Mouse (Mus musculus) testis, adult 2 months (tissue): Measurements from ENCODE around the gene Adamtsl5.

Experiments used
- CTCF ChIP-seq: fragments of 200-500 bp; IDR thresholded peaks from 2 replicates; pipeline ENCODE4 v1.5.1; 2012; ENCODE audit warnings: low read depth, mild to moderate bottlenecking, inconsistent platforms, low read length, moderate library complexity; ENCODE audit not compliant: control insufficient read depth, insufficient read depth, insufficient replicate concordance
- POLR2A ChIP-seq: fragments of 200-500 bp; IDR thresholded peaks from 2 replicates; pipeline ENCODE4 v1.6.1; 2012; ENCODE audit warnings: low read depth, mild to moderate bottlenecking, inconsistent platforms, low read length, moderate library complexity; ENCODE audit not compliant: control insufficient read depth

DNA sequence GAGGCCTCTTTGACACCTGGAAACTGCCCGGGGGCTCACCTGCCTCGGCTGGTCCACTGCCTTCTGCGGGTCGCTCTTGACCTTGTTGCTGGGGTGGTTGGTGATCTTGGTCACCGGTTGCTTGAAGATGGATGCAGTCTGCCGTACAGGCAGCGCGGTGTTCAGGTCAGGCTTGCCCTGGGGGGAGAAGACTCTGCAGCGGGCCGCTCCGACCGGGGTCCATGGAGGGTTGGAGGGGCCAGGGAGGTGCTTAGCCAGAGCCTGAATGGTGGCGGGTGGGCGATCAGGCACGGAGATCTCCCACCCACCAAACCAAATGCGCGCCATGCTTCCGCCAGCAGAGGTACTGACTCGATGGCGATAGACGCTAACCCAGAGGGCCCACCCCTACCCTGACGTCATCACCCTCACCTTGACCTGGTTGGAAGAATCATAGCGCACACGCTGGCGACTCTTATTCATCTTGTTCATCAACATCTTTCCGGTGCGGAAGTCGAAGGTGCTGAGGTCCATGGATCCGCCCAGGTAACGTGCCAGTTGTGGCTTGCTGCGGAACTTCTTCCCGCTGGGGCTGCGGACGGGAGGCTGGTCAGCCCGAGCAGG, 46.9 kb upstream of the Adamtsl5 start:
- TF ChIP-seq CTCF = no peak
- TF ChIP-seq POLR2A = no peak
